Mouse (Mus musculus): ENCODE measurements around the gene Spats1. TPM values are rescaled to one million over a fixed set of nuclear protein-coding genes. Genes with fewer than 3 reads are reported as not detected.
"Not testable (repeated sequence)": the region's sequence is repeated elsewhere in the genome, so short reads cannot be mapped to it uniquely, and the experiment has no call there.

The Spats1 gene
- polyA plus RNA-seq, 3 experiments from 2014 or later = 1.3 to 2.0 (median 1.7) TPM

- ATAC-seq = no peak
These were observed 14.5 kb upstream of the Spats1 start for GRCm38 (mm10) chr17:45489736-45490135.

GRCm38 (mm10) chr17:45488321-45489254 is 13.4 kb upstream of the Spats1 start:
- peak; percentile 87 for ATAC-seq

GRCm38 (mm10) chr17:45487216-45487615 is 12.0 kb upstream of the Spats1 start:
- ATAC-seq = no peak

GRCm38 (mm10) chr17:45485581-45485980 is 10.4 kb upstream of the Spats1 start:
- ATAC-seq = no peak

GRCm38 (mm10) chr17:45480429-45480828 is 5.2 kb upstream of the Spats1 start:
- no peak for ATAC-seq

GRCm38 (mm10) chr17:45478234-45478825 is 3.1 kb upstream of the Spats1 start:
- ATAC-seq = peak; percentile 59

GRCm38 (mm10) chr17:45474146-45474545 is 1.1 kb downstream of the Spats1 start:
- ATAC-seq = no peak

- ATAC-seq = no peak
These were observed 1.5 kb downstream of the Spats1 start for GRCm38 (mm10) chr17:45473667-45474066.

- no peak for ATAC-seq
These were observed 4.5 kb downstream of the Spats1 start for GRCm38 (mm10) chr17:45470726-45471125.

- no peak for ATAC-seq
These were observed 6.9 kb downstream of the Spats1 start for GRCm38 (mm10) chr17:45468302-45468701.

GRCm38 (mm10) chr17:45466701-45467100 is 8.5 kb downstream of the Spats1 start:
- ATAC-seq = no peak

- no peak for ATAC-seq
These were observed 11.0 kb downstream of the Spats1 start for GRCm38 (mm10) chr17:45464255-45464654.

GRCm38 (mm10) chr17:45462506-45462905 is 12.7 kb downstream of the Spats1 start:
- no peak for ATAC-seq

GRCm38 (mm10) chr17:45459062-45459461 is 16.2 kb downstream of the Spats1 start:
- ATAC-seq = no peak

- no peak for ATAC-seq
These were observed 16.7 kb downstream of the Spats1 start for GRCm38 (mm10) chr17:45458516-45458915.

GRCm38 (mm10) chr17:45457487-45457886 is 17.7 kb downstream of the Spats1 start:
- no peak for ATAC-seq

- no peak for ATAC-seq
These were observed 18.7 kb downstream of the Spats1 start for GRCm38 (mm10) chr17:45456260-45457152.

- ATAC-seq = not testable (repeated sequence)
These were observed 19.4 kb downstream of the Spats1 start for GRCm38 (mm10) chr17:45455783-45456182.

GRCm38 (mm10) chr17:45454794-45455193 is 20.4 kb downstream of the Spats1 start:
- no peak for ATAC-seq

GRCm38 (mm10) chr17:45452271-45452670 is 22.9 kb downstream of the Spats1 start:
- ATAC-seq = no peak

GRCm38 (mm10) chr17:45450153-45450552 is 25.1 kb downstream of the Spats1 start:
- ATAC-seq = no peak

GRCm38 (mm10) chr17:45449586-45449985 is 25.6 kb downstream of the Spats1 start:
- ATAC-seq = no peak

- no peak for ATAC-seq
These were observed 28.2 kb downstream of the Spats1 start for GRCm38 (mm10) chr17:45447063-45447462.
